Mouse (Mus musculus) layer of hippocampus, postnatal 14 days (tissue): Measurements from ENCODE around the gene Oprd1. TPM values are rescaled to one million over a fixed set of nuclear protein-coding genes. Genes with fewer than 3 reads are reported as not detected.
A peak's percentile ranks its signal among the peaks of the same experiment; 100 is the strongest.

Source experiments
- DNase-seq, 2 experiments: peaks; one replicate each; pipeline ENCODE4 v3.0.0; 2021 to 2022; ENCODE audit warnings: low spot score in 2 of 2, mixed read lengths in 1 of 2
- total RNA-seq, 2 experiments: library from RNA; stranded (reverse); gene quantifications; 2 replicates each; pipeline ENCODE4 v1.2.3; 2021

The Oprd1 gene
- total RNA-seq, 2 experiments from 2014 or later, result 7.5 to 8.5 TPM

- DNase-seq, result no peak
Observed at GRCm38 (mm10) chr4:132085114-132085513, 59.2 kb downstream of the Oprd1 start.

GRCm38 (mm10) chr4:132080492-132080983, 63.7 kb downstream of the Oprd1 start:
- DNase-seq, result no peak

DNA sequence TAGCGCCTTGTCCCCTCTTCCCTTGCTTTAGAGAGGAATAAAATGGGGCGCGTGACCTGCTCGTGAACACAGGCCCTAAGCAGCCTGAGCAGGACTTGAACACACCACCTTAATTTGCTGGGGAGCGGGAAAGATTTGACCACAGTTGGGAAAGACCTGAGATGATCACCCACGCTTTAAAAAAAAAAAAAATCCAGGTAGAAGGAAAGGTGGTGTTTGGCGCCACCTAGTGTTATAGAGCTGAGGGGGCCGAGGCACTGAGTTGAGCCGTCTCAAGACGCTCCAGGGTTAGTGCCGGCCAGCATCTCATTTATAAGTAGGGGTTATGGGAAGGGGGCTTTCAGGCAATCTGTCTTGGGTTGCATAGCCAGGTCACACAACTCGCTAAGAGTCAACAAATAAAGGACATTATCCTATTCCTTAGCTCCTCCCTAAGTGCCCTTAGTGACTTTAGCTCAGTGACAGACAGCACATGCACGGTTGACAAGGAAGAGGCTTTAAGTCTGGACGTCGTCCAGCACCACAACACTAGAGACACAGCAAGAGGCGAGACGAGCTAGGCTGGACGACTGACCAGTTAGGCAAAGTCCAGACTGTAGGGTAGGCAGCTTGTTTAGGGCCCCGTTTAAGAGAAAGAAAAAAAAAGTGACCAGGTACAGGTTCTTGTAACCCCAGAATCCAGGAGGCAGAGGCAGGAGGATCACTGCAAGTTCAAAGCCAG, 64.6 kb downstream of the Oprd1 start:
- DNase-seq, result peak; percentile 64 to 71

- no peak for DNase-seq
Observed at GRCm38 (mm10) chr4:132078296-132078714, 66.0 kb downstream of the Oprd1 start.

GRCm38 (mm10) chr4:132077445-132077844, 66.8 kb downstream of the Oprd1 start:
- DNase-seq, result no peak

DNA sequence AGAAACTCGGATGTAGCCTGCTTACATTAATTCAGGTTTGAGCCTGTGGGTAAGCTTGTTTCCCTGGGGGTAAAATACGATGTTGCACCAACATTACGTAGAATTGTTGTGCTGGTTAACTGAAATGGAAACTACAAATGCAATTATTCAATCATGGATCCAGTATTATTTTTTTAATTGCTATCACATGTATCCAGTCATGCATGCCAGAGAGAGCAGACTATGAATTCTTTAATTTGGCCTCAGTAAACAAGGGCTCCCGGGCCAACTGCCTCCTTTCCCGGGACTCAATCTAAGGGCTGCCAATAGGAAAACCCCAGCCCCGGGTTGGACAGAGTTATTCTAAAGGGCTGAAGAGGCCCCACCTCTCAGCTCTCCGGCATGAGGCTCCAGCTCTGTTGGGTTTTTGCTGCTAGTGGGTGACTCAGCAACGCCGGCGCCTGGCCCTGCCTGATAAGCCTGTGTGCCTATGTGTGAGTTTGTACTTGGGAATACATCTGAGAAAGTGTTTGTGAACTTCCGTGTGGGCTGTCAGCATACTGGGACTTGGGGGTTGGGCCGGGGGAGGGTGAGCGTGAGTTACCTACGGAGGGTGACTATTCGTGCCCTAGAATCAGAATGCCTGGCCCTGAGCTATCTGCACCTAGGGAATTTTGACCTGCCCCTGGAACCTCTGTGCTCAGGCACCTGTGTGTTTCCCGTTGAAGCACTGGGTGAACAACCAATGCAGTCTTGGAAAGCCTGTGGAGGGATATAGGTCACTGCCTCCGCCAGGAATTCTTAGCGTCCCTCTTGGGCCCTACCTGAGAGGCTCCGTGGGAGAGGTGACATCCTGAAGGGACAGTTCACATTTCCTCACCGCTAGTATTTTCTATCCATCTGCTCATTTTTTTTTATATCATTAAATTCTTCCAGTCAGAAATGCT, 67.5 kb downstream of the Oprd1 start:
- no peak for DNase-seq

- DNase-seq, result no peak
Observed at GRCm38 (mm10) chr4:132075796-132076195, 68.5 kb downstream of the Oprd1 start.

DNA sequence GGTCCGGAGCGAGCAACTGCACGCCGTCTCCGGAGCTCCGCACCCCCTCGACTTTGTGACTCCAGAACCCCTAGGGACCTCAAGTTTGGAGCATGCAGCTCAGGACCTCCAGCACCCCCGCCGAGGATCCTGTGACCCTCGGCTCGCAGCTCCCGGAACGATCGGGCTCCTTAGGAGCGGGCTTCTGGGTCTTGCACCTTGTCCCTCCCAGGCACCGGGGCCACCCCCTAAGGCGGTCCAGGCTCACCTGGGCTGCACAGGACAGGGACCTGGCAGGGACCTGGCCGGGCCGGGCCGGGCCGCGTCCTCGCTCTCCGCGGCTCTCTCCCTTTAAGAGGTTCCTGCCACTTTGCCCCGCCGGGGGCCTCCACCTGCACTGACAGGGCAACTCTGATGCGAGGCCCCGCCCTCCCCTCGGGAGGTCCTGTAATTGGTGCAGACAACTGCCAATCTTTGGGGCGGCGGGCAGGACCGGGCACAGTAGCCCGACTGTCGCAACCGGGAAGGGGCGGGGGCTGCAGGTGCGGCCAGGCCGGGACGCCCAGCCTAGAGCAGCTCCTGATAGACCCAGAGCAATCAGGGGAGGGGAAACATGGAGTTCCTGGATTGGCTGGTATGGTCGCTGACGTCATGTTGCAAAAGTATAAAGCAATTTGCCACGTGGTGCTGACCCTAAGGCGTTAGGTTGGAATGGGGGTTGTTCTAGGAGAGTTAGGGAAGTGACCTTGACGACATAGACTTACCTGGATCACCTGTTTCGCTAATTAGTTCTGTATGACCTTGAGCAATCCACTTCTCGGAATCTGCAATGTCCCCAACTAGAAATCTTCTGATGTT, 69.1 kb downstream of the Oprd1 start, which contains the start of gene Epb41:
Epb41 (minus strand) TSS at position 389 of the 837 bp plus-strand sequence.
- peak; percentile 92 to 94 for DNase-seq

- no peak for DNase-seq
Observed at GRCm38 (mm10) chr4:132074077-132074932, 70.0 kb downstream of the Oprd1 start, which contains the start of gene Gm10300. Gene Gm10300, plus strand, starts transcription at chr4:132074697.

DNA sequence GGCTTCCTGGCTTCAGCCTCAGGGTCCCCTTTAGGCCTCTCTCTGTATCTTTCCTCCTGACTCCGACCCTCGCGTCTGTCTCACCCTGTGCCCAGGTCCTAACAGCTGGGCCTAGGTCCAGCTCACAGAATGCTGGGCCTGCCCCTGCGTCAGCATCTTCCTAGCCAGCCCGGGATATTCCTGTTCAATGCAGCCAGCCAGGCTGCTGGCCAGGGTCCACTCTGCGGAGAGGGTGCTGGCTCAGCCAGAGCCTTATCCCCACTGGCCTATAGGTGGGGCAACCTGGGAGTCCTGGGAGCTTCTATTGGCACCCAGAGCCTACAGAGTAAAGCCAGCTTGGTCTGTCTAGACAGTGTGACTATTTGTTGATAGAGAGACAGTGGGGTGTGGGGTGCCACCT, 71.3 kb downstream of the Oprd1 start:
- DNase-seq, result no peak

GRCm38 (mm10) chr4:132072156-132072555, 72.1 kb downstream of the Oprd1 start:
- no peak for DNase-seq

DNA sequence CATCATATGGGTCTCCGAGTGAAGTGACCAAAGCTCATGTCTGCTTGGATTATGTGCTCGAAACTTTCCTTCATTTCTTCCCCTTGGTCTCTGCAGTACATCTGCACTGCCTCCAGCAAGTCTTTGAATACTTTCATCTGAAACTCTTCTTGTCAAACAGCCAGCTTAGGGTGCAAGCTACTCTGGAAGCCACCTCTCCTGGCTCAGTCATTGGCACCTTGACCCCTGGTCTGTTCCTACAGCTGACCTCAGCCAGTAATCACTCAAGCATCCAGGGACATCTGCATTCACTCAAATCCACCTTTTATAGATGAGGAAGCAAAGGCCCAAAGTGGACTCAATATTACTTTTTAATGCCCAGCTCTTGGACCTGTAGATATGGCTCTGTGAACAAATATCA, 72.6 kb downstream of the Oprd1 start:
- DNase-seq, result no peak

DNA sequence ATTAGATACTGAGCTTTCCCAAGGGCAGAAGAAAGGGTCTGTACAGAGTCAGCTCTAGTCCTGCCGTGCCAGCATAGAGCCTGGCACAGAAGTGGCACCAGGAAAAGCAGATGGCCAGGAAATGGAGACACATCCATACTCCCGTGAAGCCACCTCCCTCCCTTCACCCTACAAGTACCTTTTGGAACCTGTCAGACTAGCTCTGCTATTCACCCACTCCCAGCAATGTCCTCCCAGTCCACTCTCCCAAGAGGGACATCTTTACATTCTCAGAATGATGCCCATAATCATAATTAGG, 76.4 kb downstream of the Oprd1 start:
- DNase-seq, result no peak

- no peak for DNase-seq
Observed at GRCm38 (mm10) chr4:132067112-132067937, 77.0 kb downstream of the Oprd1 start.

GRCm38 (mm10) chr4:132066101-132066773, 78.0 kb downstream of the Oprd1 start:
- no peak for DNase-seq

GRCm38 (mm10) chr4:132065578-132065977, 78.7 kb downstream of the Oprd1 start:
- DNase-seq, result no peak

GRCm38 (mm10) chr4:132064550-132064949, 79.7 kb downstream of the Oprd1 start:
- DNase-seq, result no peak
